Mouse (Mus musculus) liver, embryonic 14.5 days (tissue): ENCODE results near the gene Vars. TPM values are rescaled to one million over a fixed set of nuclear protein-coding genes. Genes with fewer than 3 reads are reported as not detected.

Experiments used
- ATAC-seq: fragments of 200-750 bp; cut with Nextera tagmentation; 2 replicates; pipeline ENCODE4 v1.8.0; 2017; ENCODE audit warnings: moderate number of reproducible peaks, mild to moderate bottlenecking, moderate library complexity; ENCODE audit not compliant: insufficient read depth
- DNase-seq, 3 experiments: peaks; one replicate each; pipeline ENCODE4 v3.0.0-alpha.2; 2012 to 2013; ENCODE audit warnings: low read depth in 3 of 3, low spot score in 3 of 3
- H3K27ac ChIP-seq: fragments of 300-500 bp; sonication (generic); 2 replicates; pipeline ENCODE4 v1.5.1; 2014; ENCODE audit warnings: moderate library complexity, mild to moderate bottlenecking, control low read depth, inconsistent platforms
- H3K27me3 ChIP-seq: fragments of 300-500 bp; sonication (generic); 2 replicates; pipeline ENCODE4 v1.6.1; 2014; ENCODE audit warnings: mild to moderate bottlenecking, low read length, moderate library complexity; ENCODE audit not compliant: control insufficient read depth, insufficient read depth
- H3K36me3 ChIP-seq: fragments of 300-500 bp; sonication (generic); replicated peaks from 2 replicates; pipeline ENCODE4 v1.6.1; 2014; ENCODE audit warnings: low read depth; ENCODE audit not compliant: control insufficient read depth, insufficient read depth
- H3K4me1 ChIP-seq, 2 experiments: fragments of 200-500 bp in 1 of 2; fragments of 300-500 bp in 1 of 2; sonication (generic) in 1 of 2; replicated peaks; 2 replicates each; pipeline ENCODE4 v1.6.1; 2012 to 2014; ENCODE audit warnings: antibody characterized with exemption in 1 of 2, inconsistent platforms in 1 of 2, low read length in 1 of 2; ENCODE audit not compliant: control insufficient read depth in 2 of 2, insufficient read depth in 2 of 2
- H3K4me2 ChIP-seq: fragments of 300-500 bp; sonication (generic); 2 replicates; pipeline ENCODE4 v1.6.1; 2014; ENCODE audit warnings: low read depth, mild to moderate bottlenecking, control low read depth, moderate library complexity
- H3K4me3 ChIP-seq, 2 experiments: fragments of 200-500 bp in 1 of 2; fragments of 300-500 bp in 1 of 2; sonication (generic) in 1 of 2; 2 replicates each; pipeline ENCODE4 v1.5.1; 2012 to 2014; ENCODE audit warnings: low read depth in 2 of 2, low read length in 2 of 2, mild to moderate bottlenecking in 2 of 2, control low read depth in 1 of 2, inconsistent platforms in 1 of 2, moderate library complexity in 1 of 2; ENCODE audit not compliant: insufficient read depth in 1 of 2
- H3K9ac ChIP-seq: fragments of 300-500 bp; sonication (generic); replicated peaks from 2 replicates; pipeline ENCODE4 v1.6.1; 2014; ENCODE audit warnings: mild to moderate bottlenecking, control low read depth, moderate library complexity
- H3K9me3 ChIP-seq: fragments of 300-500 bp; sonication (generic); 2 replicates; pipeline ENCODE4 v1.6.1; 2016; ENCODE audit warnings: low read length, mixed read lengths; ENCODE audit not compliant: control insufficient read depth
- CTCF ChIP-seq: IDR thresholded peaks from 2 replicates; pipeline ENCODE4 v1.5.1; 2016; ENCODE audit warnings: antibody characterized with exemption, low read depth, control low read depth
- EP300 ChIP-seq: IDR thresholded peaks from 2 replicates; pipeline ENCODE4 v1.6.1; 2016; ENCODE audit warnings: antibody characterized with exemption, low read depth
- WGBS: fragments of 180-500 bp; shearing (Covaris S2); extraction: QIAGEN DNeasy Blood & Tissue Kit; methylation state at CpG from one replicate; pipeline ENCODE4 v1.1.7; 2014; ENCODE audit not compliant: insufficient replicate concordance; 5-methylcytosine and 5-hydroxymethylcytosine counted together
- polyA plus RNA-seq, 2 experiments: library from polyadenylated mRNA; depleted of rRNA in 1 of 2; stranded (reverse) in 1 of 2; unstranded in 1 of 2; fragments of >200 nt; fragmentation: Nextera tagmentation in 1 of 2; extraction: Ambion mirVana in 1 of 2; gene quantifications; 2 replicates each; pipeline versions ENCODE4 v1.2.1 to v1.2.3; 2012 to 2014

Gene Vars
- polyA plus RNA-seq, 2 experiments: 61.7 to 67.6 TPM

DNA sequence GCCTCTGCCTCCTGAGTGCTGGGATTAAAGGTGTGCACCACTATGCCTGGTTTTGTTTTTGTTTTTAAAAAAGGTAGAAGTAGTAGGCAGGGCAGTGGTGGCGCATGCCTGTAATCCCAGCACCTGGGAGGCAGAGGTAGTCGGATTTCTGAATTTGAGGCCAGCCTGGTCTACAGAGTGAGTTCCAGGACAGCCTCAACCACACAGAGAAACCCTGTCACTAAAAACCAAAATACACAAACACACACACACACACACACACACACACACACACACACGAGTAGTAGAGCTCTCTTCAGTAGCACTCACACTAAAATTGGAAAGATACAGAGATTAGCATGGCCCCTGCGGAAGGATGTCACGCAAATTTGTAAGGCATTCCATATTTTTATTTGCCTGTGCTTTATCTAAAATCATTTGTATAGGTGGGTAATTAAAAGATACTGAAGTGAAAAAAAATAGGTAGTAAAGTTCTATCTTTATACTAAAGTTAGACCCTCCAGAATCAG lies 48.2 kb downstream of the Vars start:
- Histone ChIP-seq H3K36me3 (peaks cover 20% of the 10 kb centered on the region), H3K27me3 (no peaks in the 10 kb centered on the region), H3K4me3 (peak overlapping the region in 1 of 2 experiments; percentile 81; a peak in 1 of 4 replicates), H3K4me2 (peak overlapping the region; percentile 98), H3K4me1 (peaks cover 57 to 59% of the 10 kb centered on the region in 2 experiments), H3K9ac (no peak overlapping the region; the same call in 1 of the 2 replicates), H3K27ac (peak overlapping the region; percentile 81), H3K9me3 (no peaks in the 10 kb centered on the region)
- 32% methylated on average over 5 of the region's 5 CpGs for WGBS
- TF ChIP-seq EP300 (no peak), CTCF (no peak)
- no peak for ATAC-seq
- no peak for DNase-seq

DNA sequence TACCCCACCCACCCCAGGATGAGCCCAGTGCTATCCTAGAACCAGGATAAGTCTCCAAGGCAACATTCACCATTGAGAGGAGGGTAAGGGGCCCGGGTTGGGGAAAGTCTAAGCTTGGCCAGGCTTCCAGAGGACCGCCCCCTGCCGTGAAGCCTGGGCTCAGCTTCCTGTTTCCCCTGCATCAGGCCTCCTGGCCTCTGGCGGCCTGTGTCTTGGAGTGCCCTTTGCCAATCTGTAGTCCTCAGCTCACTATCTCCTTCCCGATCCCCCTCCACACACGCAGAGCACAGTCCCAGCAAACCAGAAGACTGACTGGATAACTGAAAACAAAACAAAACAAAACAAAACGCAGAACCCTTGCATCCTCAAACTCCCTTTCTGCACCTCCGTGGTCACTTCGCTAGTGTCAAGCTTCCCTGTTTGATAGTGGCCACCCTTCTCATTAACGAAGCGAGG lies 48.8 kb downstream of the Vars start, which contains the start of gene Clic1:
Gene Clic1 (plus strand): TSS at position 406 of the 456 bp plus-strand sequence.
- Histone ChIP-seq H3K4me2 (peak within 1 kb of the TSS; percentile 98), H3K27me3 (no peaks in the 10 kb centered on the region), H3K4me3 (peak within 1 kb of the TSS; percentile 81 to 93), H3K4me1 (peaks cover 51 to 53% of the 10 kb centered on the region in 2 experiments), H3K27ac (peak within 1 kb of the TSS; percentile 81), H3K36me3 (peaks cover 25% of the 10 kb centered on the region), H3K9ac (peak within 1 kb of the TSS; percentile 89), H3K9me3 (no peaks in the 10 kb centered on the region)
- no peak for TF ChIP-seq EP300
- TF ChIP-seq CTCF: peak; percentile 47
- DNase-seq (peak in 1 of 3 experiments; percentile 60), ATAC-seq (peak; percentile 7; the same call in 1 of the 2 replicates)
- 1% methylated on average over 11 of the region's 11 CpGs for WGBS

GRCm38 (mm10) chr17:35050126-35050750 lies 49.5 kb downstream of the Vars start:
- Histone ChIP-seq H3K27ac (peak overlapping the region; percentile 81), H3K9ac (peak overlapping the region; percentile 89), H3K4me1 (peaks cover 45 to 47% of the 10 kb centered on the region in 2 experiments), H3K4me2 (peak overlapping the region; percentile 98), H3K27me3 (no peaks in the 10 kb centered on the region), H3K36me3 (peaks cover 30% of the 10 kb centered on the region), H3K4me3 (peak overlapping the region; percentile 81 to 93), H3K9me3 (no peaks in the 10 kb centered on the region)
- TF ChIP-seq CTCF (no peak), EP300 (no peak)
- WGBS: under 1% methylated on average over 27 of the region's 27 CpGs
- DNase-seq: peak in 2 of 3 experiments; percentile 49 to 53
- peak; percentile 24; the same call in 1 of the 2 replicates for ATAC-seq

DNA sequence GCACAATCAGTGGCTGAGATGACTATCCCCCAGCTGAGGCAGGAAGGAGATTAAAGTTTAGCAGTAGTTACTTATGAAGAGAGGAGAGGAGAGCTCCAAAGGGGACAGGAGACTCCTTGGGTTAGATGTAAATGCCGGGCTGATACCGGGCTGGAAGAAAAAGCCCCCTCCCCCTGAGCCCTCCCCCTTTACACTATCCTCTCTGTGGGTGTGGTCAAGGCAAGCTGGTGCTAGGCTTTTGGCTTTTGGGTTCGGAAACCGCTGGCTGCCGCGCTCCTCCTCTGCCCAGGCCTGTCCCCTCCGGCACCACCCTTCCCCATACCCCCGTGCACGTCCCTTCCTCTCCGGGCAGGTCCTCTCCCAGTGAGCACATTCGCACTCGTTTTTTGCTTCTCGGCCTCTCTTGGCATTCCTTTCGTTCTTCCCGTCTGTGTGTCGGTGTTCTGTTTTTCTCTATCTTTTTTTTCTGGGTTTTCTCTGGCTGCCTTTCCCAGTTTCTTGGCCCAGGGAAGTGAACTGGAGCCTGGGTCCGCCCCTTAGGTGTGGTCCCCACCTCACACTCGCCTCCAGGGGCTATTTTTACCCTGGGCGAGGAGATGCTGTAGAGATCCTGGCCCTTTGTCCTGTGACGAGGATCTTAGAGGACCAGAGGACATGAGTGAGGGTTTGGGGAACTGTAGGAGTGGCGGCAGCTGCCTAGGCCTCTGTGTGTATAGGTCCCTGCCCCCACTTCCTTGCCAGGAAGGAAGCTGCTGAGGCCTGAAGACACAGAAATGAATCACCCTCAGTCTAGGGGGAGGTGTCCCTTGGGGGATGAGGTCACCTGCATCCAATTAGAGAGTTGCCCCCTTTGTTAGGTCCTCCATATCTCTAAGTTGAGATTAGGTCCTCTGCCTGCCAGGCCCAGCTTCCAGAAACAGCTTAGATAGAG lies 50.6 kb downstream of the Vars start:
- Histone ChIP-seq H3K4me1 (peaks cover 40 to 41% of the 10 kb centered on the region in 2 experiments), H3K27ac (peak overlapping the region; percentile 87), H3K36me3 (peaks cover 40% of the 10 kb centered on the region), H3K4me2 (peak overlapping the region; percentile 98), H3K9me3 (no peaks in the 10 kb centered on the region), H3K27me3 (no peaks in the 10 kb centered on the region), H3K9ac (peak overlapping the region; percentile 87), H3K4me3 (peak overlapping the region; percentile 81 to 93)
- ATAC-seq: peak; percentile 47
- DNase-seq: peak in 2 of 3 experiments; percentile 49 to 71
- TF ChIP-seq EP300: no peak
- TF ChIP-seq CTCF: peak; percentile 7; the same call in 1 of the 2 replicates
- 2% methylated on average over 21 of the region's 21 CpGs for WGBS
